13 mouse cellular contexts compared by ENCODE assay signal in the genomic region with DNA sequence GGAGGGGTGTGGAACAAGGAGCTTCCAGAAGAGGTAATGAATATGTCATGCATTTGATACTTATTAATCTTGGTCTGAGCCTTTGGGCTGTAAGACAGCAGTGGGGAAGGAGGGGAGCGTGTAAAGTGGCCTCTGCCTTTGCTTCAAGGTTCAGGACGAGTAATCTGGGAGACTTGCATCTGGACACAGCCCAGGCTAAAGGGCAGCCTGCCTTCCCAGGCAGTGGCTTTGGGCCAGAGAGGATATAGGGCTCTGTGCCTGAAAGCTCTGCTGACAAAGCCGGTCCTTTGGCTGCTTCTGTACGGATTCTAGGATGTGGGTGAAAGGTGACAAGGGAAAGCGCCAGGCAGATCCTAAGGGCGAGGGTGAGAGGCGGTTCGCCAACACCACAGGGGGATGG. TPM values are rescaled to one million over a fixed set of nuclear protein-coding genes. Genes with fewer than 3 reads are reported as not detected.
DNase-seq lines count a peak whose midpoint lies in the region; TF ChIP-seq lines count a peak whose summit lies in the region.
"Had no signal": no experiment of that assay in that cellular context is flagged by ENCODE, and none has a peak within 500 bp of the region (broad histone marks: within the 10 kb centered on the region; RNA-seq: fewer than 3 reads in every experiment).

No protein-coding gene starts in this region.

- no peak for TF ChIP-seq POLR2A in lung, adult 2 months (IDR thresholded peaks at IDR 0.05; ENCODE audit: borderline replicate concordance, extremely low read depth, low read depth, low read length)
- no peak for TF ChIP-seq POLR2A in small intestine, adult 2 months (IDR thresholded peaks at IDR 0.05; ENCODE audit: low read depth, low read length)

- peaks cover 18% of the 10 kb centered on the region for H3K36me3 ChIP-seq in small intestine, adult 2 months (ENCODE audit: control insufficient read depth, insufficient read depth, low read length)
- H3K36me3 ChIP-seq: midbrain, embryonic 15.5 days had no signal

- H3K27ac ChIP-seq in gastrocnemius, adult 2 months, result peak overlapping the region; percentile 56
- peak overlapping the region; percentile 86 for H3K27ac ChIP-seq in small intestine, adult 2 months (ENCODE audit: insufficient read depth, low read depth, low read length)
- H3K27ac ChIP-seq: liver, embryonic 14.5 days; midbrain, embryonic 15.5 days had no signal

- WGBS in lung, adult 2 months, result 58% methylated on average over 8 of the region's 8 CpGs
- 28% methylated on average over 8 of the region's 8 CpGs for WGBS in small intestine, adult 2 months

- DNase-seq in lung, postnatal 10 days, result peak; percentile 52
- DNase-seq in lung, adult 2 months, result no peak
- DNase-seq in gastrocnemius, adult 2 months, result peak; percentile 76
- peak; percentile 87 for DNase-seq in kidney, adult 18-20 months
- DNase-seq in spleen, postnatal 10 days (ENCODE audit: low spot score in 2 of 2), result no peak
- no peak for DNase-seq in right cerebral cortex, postnatal 4 days
- DNase-seq: cerebellum, adult 2 months had no signal

- no peaks in the 10 kb centered on the region for H3K4me1 ChIP-seq in lung, adult 2 months (ENCODE audit: control insufficient read depth, insufficient read depth, low read length)
- H3K4me1 ChIP-seq in small intestine, adult 2 months (ENCODE audit: control insufficient read depth, insufficient read depth, insufficient read length, low read length), result peaks cover 16% of the 10 kb centered on the region
- H3K4me1 ChIP-seq: midbrain, embryonic 15.5 days had no signal

- H3K4me3 ChIP-seq in lung, adult 2 months (replicated peaks; ENCODE audit: extremely low read depth, low read depth, low read length), result no peak overlapping the region
- H3K4me3 ChIP-seq in gastrocnemius, adult 2 months, result no peak overlapping the region
- H3K4me3 ChIP-seq in small intestine, adult 2 months (ENCODE audit: low read depth, low read length), result no peak overlapping the region
- H3K4me3 ChIP-seq: midbrain, embryonic 15.5 days had no signal

- no peaks in the 10 kb centered on the region for H3K27me3 ChIP-seq in small intestine, adult 2 months (ENCODE audit: control insufficient read depth, insufficient read depth, low read length)
- H3K27me3 ChIP-seq: midbrain, embryonic 15.5 days had no signal

- intact Hi-C loops in gastrocnemius, adult 2 months (cut with DNase I), result no loop called here

- TF ChIP-seq CTCF in lung, adult 2 months (IDR thresholded peaks at IDR 0.05; ENCODE audit: insufficient read depth, low read length), result no peak
- no peak for TF ChIP-seq CTCF in gastrocnemius, adult 2 months (IDR thresholded peaks at IDR 0.05)
- no peak for TF ChIP-seq CTCF in small intestine, adult 2 months (IDR thresholded peaks at IDR 0.05; ENCODE audit: extremely low read depth, insufficient read length, insufficient replicate concordance, low read depth, low read length)

RNA-seq across cellular contexts. Expression of a gene that starts 1.9 kb away (rescaled TPM):
- 48.1 and 83.8 TPM in 2 replicates for polyA plus RNA-seq in lung, adult 2 months (2012; rRNA removed)
- total RNA-seq in gastrocnemius, adult 2 months (2021), result 1 to 10 TPM in 1 of 2 experiments, under 1 TPM in 1; 0.66 to 3.6 TPM
- polyA plus RNA-seq in small intestine, adult 2 months (2012; rRNA removed), result 1.5 and 4.5 TPM in 2 replicates
- total RNA-seq: CH12.LX had no signal
- polyA plus RNA-seq: heart, embryonic 14.5 days; liver, embryonic 14.5 days; stomach, embryonic 16.5 days had no signal

RNA-seq across cellular contexts. Expression of a gene that starts 8.4 kb away (rescaled TPM):
- 17.9 and 18.6 TPM in 2 replicates for polyA plus RNA-seq in lung, adult 2 months (2012; rRNA removed)
- 10 to 100 TPM; 10.4 to 15.2 TPM for total RNA-seq in gastrocnemius, adult 2 months (2021)
- polyA plus RNA-seq in small intestine, adult 2 months (2012; rRNA removed), result 13.8 and 17.9 TPM in 2 replicates

RNA-seq across cellular contexts. Expression of a gene that starts 8.4 kb away (rescaled TPM):
- 1.7 and 1.8 TPM in 2 replicates for polyA plus RNA-seq in lung, adult 2 months (2012; rRNA removed)
- under 1 TPM in 1 of 2 experiments, not detected in 1; 0.14 TPM for total RNA-seq in gastrocnemius, adult 2 months (2021)
- 0.06 and 0.08 TPM in 2 replicates for polyA plus RNA-seq in small intestine, adult 2 months (2012; rRNA removed)

RNA-seq across cellular contexts. Expression of a gene that starts 19.0 kb away (rescaled TPM):
- polyA plus RNA-seq in lung, adult 2 months (2012; rRNA removed), result 3.5 and 3.8 TPM in 2 replicates
- under 1 TPM; 0.54 to 0.56 TPM for total RNA-seq in gastrocnemius, adult 2 months (2021)
- 0.39 and 0.86 TPM in 2 replicates for polyA plus RNA-seq in small intestine, adult 2 months (2012; rRNA removed)

RNA-seq across cellular contexts. Expression of a gene that starts 59.0 kb away (rescaled TPM):
- 18.8 and 27.6 TPM in 2 replicates for polyA plus RNA-seq in lung, adult 2 months (2012; rRNA removed)
- total RNA-seq in gastrocnemius, adult 2 months (2021), result not detected
- 0.28 and 1.2 TPM in 2 replicates for polyA plus RNA-seq in small intestine, adult 2 months (2012; rRNA removed)
- total RNA-seq: CH12.LX had no signal
- polyA plus RNA-seq: cerebellum, adult 2 months; heart, embryonic 14.5 days; midbrain, embryonic 15.5 days; stomach, embryonic 16.5 days had no signal

Comparison
In these comparisons a context has a peak if more than half of its experiments do, and no peak if none do; other contexts are left out.
1. DNase-seq: peak in lung, postnatal 10 days (single experiment), gastrocnemius, adult 2 months (single experiment) and kidney, adult 18-20 months (single experiment); none in lung, adult 2 months (single experiment), spleen, postnatal 10 days (0 of 2) and right cerebral cortex, postnatal 4 days (single experiment).